ENCODE assay signal across 24 mouse cellular contexts in the genomic region with DNA sequence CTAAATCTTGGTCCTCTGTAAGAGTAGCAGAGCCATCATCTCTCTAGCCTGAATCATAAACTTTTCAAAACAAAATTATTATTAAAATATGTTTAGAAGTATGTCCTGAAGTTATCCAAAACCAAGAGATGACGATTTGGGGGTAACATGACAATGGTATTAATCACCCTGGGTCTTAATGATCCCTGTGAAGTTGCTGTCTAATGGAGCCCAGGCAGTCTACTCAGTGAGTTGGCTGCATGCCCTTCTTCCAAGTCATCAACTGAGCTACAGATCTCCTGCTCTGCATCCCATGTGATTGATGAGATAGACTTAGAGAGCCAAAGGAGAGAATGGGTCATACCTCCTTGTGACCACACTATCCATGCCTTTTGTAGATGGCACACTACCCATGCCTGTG.
"Had no signal": no experiment of that assay in that cellular context is flagged by ENCODE, and none has a peak within 500 bp of the region (broad histone marks: within the 10 kb centered on the region; RNA-seq: fewer than 3 reads in every experiment).

No protein-coding gene starts in this region.

- DNase-seq: gastrocnemius, adult 2 months; gastrocnemius, postnatal 10 days; gastrocnemius, postnatal 25 days; heart, adult 2 months; heart, postnatal 10 days; heart, postnatal 4 days; kidney, adult 11 months; kidney, adult 2 months; kidney, adult 9 months; kidney, postnatal 14 days; kidney, postnatal 36 days; layer of hippocampus, adult 9-11 months; layer of hippocampus, postnatal 36 days; left cerebral cortex, postnatal 4 days had no signal

- H3K4me1 ChIP-seq: heart, embryonic 12.5 days; hindbrain, embryonic 10.5 days; hindbrain, embryonic 12.5 days; kidney, embryonic 15.5 days; limb, embryonic 13.5 days; limb, embryonic 15.5 days; liver, embryonic 12.5 days had no signal

- H3K4me3 ChIP-seq: gastrocnemius, adult 2 months; heart, adult 2 months; heart, embryonic 12.5 days; hindbrain, embryonic 10.5 days; hindbrain, embryonic 12.5 days; hindbrain, embryonic 15.5 days; kidney, embryonic 15.5 days; limb, embryonic 13.5 days; limb, embryonic 15.5 days; liver, embryonic 12.5 days had no signal

- H3K36me3 ChIP-seq: hindbrain, embryonic 10.5 days; hindbrain, embryonic 15.5 days; kidney, embryonic 15.5 days; limb, embryonic 13.5 days; limb, embryonic 15.5 days; liver, embryonic 12.5 days had no signal

- H3K9me3 ChIP-seq: kidney, embryonic 15.5 days; limb, embryonic 15.5 days; liver, embryonic 12.5 days had no signal

- H3K27me3 ChIP-seq: heart, embryonic 12.5 days; hindbrain, embryonic 12.5 days; hindbrain, embryonic 15.5 days; kidney, embryonic 15.5 days; limb, embryonic 13.5 days; limb, embryonic 15.5 days; liver, embryonic 12.5 days had no signal

- H3K27ac ChIP-seq: gastrocnemius, adult 2 months; heart, adult 2 months; hindbrain, embryonic 10.5 days; hindbrain, embryonic 12.5 days; hindbrain, embryonic 15.5 days; hindbrain, postnatal 0 days; kidney, embryonic 15.5 days; kidney, postnatal 0 days; limb, embryonic 13.5 days; limb, embryonic 15.5 days; liver, embryonic 12.5 days had no signal
